Mouse (Mus musculus) ES-Bruce4 (cell line): ENCODE data around the gene Olfr129.

Experiments
- CTCF ChIP-seq: IDR thresholded peaks from one replicate; pipeline ENCODE4 v1.8.1; 2011; ENCODE audit warnings: low read depth, low read length
- POLR2A ChIP-seq: IDR thresholded peaks from one replicate; pipeline ENCODE4 v1.8.1; 2011; ENCODE audit warnings: low read length; ENCODE audit not compliant: insufficient read depth

DNA sequence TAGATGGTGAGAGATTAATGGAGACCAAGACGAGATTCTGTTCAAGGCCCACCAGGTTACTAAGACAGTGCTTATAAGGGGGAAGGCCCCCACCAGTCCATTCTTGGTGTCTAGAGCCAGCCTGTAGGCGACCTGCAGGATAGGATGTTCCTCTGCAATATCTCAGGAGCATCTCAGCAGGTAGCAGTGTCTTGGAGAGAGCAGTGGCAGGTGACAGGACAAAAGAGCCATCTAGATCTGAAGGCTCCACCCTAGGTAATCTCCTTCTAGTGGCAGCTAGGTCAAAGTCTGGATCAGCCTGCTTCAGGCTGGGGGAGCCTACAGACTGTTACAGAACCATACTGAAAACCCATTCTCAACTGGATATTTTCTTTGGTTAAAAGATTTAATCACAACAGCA lies 54.9 kb downstream of the Olfr129 start:
- TF ChIP-seq POLR2A (no peak), CTCF (no peak)
